Mouse (Mus musculus) liver, embryonic 15.5 days (tissue): ENCODE data around the gene Bbs9. TPM values are rescaled to one million over a fixed set of nuclear protein-coding genes. Genes with fewer than 3 reads are reported as not detected.

Experiments
- ATAC-seq: fragments of 200-750 bp; cut with Nextera tagmentation; 2 replicates; pipeline ENCODE4 v1.8.0; 2017; ENCODE audit warnings: moderate number of reproducible peaks, mild to moderate bottlenecking, moderate library complexity; ENCODE audit not compliant: insufficient read depth
- H3K27ac ChIP-seq: fragments of 300-500 bp; sonication (generic); replicated peaks from 2 replicates; pipeline ENCODE4 v1.5.1; 2015; ENCODE audit warnings: mild to moderate bottlenecking, inconsistent platforms
- H3K27me3 ChIP-seq: fragments of 300-500 bp; sonication (generic); 2 replicates; pipeline ENCODE4 v1.6.1; 2015; ENCODE audit warnings: mild to moderate bottlenecking, inconsistent platforms
- H3K36me3 ChIP-seq: fragments of 300-500 bp; sonication (generic); replicated peaks from 2 replicates; pipeline ENCODE4 v1.6.1; 2015; ENCODE audit warnings: moderate library complexity, mild to moderate bottlenecking, inconsistent platforms
- H3K4me1 ChIP-seq: fragments of 300-500 bp; sonication (generic); replicated peaks from 2 replicates; pipeline ENCODE4 v1.6.1; 2015; ENCODE audit warnings: inconsistent platforms
- H3K4me2 ChIP-seq: fragments of 300-500 bp; sonication (generic); 2 replicates; pipeline ENCODE4 v1.6.1; 2015; ENCODE audit warnings: moderate library complexity, mild to moderate bottlenecking, inconsistent platforms
- H3K4me3 ChIP-seq: fragments of 300-500 bp; sonication (generic); replicated peaks from 2 replicates; pipeline ENCODE4 v1.5.1; 2015; ENCODE audit warnings: mild to moderate bottlenecking, inconsistent platforms
- H3K9ac ChIP-seq: fragments of 300-500 bp; sonication (generic); 2 replicates; pipeline ENCODE4 v1.6.1; 2015; ENCODE audit warnings: moderate library complexity, mild to moderate bottlenecking, inconsistent platforms
- H3K9me3 ChIP-seq: fragments of 300-500 bp; sonication (generic); replicated peaks from 2 replicates; pipeline ENCODE4 v1.6.1; 2016; ENCODE audit warnings: inconsistent platforms
- WGBS: fragments of 180-500 bp; shearing (Covaris S2); methylation state at CpG from one replicate; pipeline ENCODE4 v1.1.7; 2015; ENCODE audit warnings: mixed read lengths; ENCODE audit not compliant: insufficient replicate concordance; 5-methylcytosine and 5-hydroxymethylcytosine counted together
- polyA plus RNA-seq: library from polyadenylated mRNA; unstranded; fragments of >200 nt; fragmentation: Nextera tagmentation; extraction: Ambion mirVana; gene quantifications from 2 replicates; pipeline ENCODE4 v1.2.1, GENCODE M21; 2015

Bbs9 gene
- polyA plus RNA-seq, 1 experiment from 2014 or later: 2.3 TPM

DNA sequence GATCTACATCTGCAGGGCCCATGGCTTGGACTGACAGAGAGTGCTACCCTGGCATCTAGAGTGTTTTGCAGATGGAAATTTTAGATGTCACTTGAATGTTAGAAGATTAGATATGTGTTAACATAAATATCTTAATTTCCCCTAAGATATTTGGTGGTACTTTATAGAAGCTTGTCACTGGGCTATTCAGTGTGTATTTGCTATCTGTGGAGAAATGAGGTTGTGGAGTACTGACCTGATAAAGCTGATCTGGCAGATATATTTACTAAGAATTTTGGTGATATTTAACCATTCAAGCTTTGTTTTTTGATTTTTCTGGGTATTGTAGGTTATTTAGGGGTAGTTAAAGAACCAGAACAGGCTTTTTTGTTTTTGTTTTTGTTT lies 276.0 kb downstream of the Bbs9 start:
- Histone ChIP-seq H3K27ac (no peak overlapping the region), H3K4me2 (no peak overlapping the region), H3K9me3 (no peaks in the 10 kb centered on the region), H3K9ac (no peak overlapping the region), H3K4me3 (no peak overlapping the region), H3K4me1 (no peaks in the 10 kb centered on the region), H3K36me3 (no peaks in the 10 kb centered on the region), H3K27me3 (no peaks in the 10 kb centered on the region)
- ATAC-seq: no peak

DNA sequence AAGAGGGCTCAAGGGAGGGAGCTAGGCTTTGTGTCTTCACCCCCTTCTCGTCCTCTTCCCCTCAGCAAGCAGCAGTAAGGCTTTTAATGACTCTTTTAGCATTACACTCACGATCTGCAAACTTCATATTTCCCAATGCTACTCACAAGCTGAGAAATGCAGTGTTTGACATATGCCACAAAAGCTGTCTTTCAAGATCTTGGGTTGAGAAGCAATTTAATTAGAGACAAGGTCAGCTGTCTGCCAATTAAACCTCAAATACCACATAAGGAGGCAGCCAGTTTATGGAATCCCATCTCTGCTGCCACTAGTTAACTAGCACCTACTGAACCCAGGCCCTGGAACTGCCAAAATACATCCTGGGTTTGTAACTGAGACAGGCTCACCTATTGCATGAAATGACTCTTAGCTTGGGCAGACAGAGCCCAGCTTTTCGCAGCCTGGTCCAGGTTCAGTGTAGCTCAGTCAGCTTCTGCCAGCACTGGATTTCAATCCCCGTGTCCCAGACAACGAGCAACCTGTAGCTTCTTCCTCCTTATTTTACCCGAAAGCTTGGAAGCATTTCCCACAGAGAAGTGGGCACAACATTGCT lies 278.7 kb downstream of the Bbs9 start:
- no peaks in the 10 kb centered on the region for H3K9me3 ChIP-seq
- no peaks in the 10 kb centered on the region for H3K27me3 ChIP-seq
- no peaks in the 10 kb centered on the region for H3K36me3 ChIP-seq
- no peak overlapping the region for H3K4me2 ChIP-seq
- H3K4me1 ChIP-seq: no peaks in the 10 kb centered on the region
- H3K4me3 ChIP-seq: no peak overlapping the region
- 57% methylated on average over 6 of the region's 6 CpGs for WGBS
- no peak overlapping the region for H3K9ac ChIP-seq
- H3K27ac ChIP-seq: no peak overlapping the region
- no peak for ATAC-seq

DNA sequence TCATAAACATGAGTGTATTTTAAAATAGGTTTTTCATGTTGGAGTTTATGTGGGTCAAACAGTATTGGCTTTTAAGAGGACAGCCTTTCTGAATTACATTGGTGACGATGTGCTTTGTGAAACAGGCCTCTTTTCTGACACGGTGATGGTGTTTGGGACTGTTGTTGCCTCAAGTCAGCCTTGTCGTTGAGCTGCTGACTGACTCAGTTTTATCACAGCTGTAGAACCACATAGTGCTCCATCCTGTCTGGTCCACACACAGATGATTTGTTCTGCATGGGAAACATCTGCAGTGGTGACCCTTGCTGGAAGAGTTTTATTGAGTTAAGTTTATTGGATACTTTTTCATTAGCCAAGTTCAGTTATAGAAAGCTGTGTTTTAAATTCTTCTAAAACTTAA lies 283.0 kb downstream of the Bbs9 start:
- no peaks in the 10 kb centered on the region for H3K9me3 ChIP-seq
- ATAC-seq: no peak
- H3K4me2 ChIP-seq: no peak overlapping the region
- no peak overlapping the region for H3K9ac ChIP-seq
- no peaks in the 10 kb centered on the region; the same call in 1 of the 2 replicates for H3K4me1 ChIP-seq
- no peak overlapping the region for H3K27ac ChIP-seq
- H3K27me3 ChIP-seq: no peaks in the 10 kb centered on the region
- WGBS: 63% methylated on average over 3 of the region's 3 CpGs
- H3K4me3 ChIP-seq: no peak overlapping the region
- no peaks in the 10 kb centered on the region for H3K36me3 ChIP-seq

DNA sequence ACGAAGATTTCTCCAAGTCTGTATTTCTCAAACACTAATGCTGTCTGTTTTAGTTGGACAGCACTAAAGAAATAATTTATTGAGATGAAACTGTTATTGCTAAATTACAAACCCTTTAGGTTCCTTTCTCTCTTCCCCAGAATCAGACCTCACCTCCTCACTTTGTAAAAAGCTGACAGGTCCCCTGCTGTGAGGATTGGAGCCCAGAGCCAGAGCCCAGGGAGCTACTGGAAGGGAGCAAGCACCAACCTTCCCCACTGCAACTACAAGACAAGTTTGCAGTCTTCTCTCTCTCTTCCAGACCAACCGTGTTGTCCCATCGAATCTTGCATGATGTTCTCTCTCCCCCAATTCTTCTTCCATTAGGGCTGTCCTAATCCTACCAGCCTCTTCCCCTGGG lies 283.7 kb downstream of the Bbs9 start:
- no peak overlapping the region for H3K9ac ChIP-seq
- no peaks in the 10 kb centered on the region for H3K9me3 ChIP-seq
- no peak overlapping the region for H3K4me2 ChIP-seq
- no peaks in the 10 kb centered on the region for H3K27me3 ChIP-seq
- H3K4me1 ChIP-seq: no peaks in the 10 kb centered on the region; the same call in 1 of the 2 replicates
- H3K36me3 ChIP-seq: no peaks in the 10 kb centered on the region
- no peak overlapping the region for H3K27ac ChIP-seq
- 43% methylated on average over 3 of the region's 3 CpGs for WGBS
- no peak for ATAC-seq
- H3K4me3 ChIP-seq: no peak overlapping the region

DNA sequence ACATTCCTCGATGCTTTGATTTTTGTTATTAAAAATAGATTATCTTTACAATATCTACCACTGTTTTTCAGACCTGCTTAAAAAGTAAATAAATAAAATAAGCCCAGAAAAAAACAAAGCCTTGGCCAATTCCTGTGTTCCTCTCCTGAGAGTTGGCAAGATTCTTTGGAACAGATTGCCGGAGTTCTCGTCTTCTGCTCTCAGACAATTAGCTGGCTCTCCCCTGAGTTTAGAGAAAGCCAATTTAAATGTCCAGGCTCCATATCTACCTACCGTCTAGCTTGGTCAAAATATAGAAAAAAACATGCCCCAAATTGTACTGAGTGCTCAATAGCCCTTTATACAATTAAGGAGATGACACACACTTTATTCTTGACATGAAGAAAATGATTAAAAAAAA lies 284.9 kb downstream of the Bbs9 start:
- 76% methylated on average over 4 of the region's 4 CpGs for WGBS
- Histone ChIP-seq H3K27me3 (no peaks in the 10 kb centered on the region), H3K36me3 (no peaks in the 10 kb centered on the region), H3K4me1 (no peaks in the 10 kb centered on the region; the same call in 1 of the 2 replicates), H3K4me3 (no peak overlapping the region), H3K9me3 (no peaks in the 10 kb centered on the region), H3K27ac (no peak overlapping the region), H3K4me2 (no peak overlapping the region), H3K9ac (no peak overlapping the region)
- ATAC-seq: no peak

DNA sequence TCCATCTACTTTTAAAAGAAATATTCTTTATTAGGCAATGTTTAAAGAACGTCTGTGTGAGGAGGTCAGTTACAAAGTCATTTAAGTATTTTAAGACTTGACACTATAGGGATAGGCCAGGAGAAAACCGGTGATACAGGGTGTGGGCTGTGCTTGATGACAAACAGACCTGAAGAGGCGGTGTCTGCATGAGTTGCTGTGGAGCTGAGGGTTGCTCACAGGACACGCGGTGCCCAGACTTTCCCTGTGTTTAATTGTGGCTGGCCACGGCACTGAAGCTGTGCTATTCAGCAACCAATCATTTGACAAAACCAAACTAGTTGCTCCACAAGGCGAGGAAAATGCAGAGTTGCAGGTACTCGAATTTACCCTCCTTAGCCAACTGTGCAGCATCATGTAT lies 286.0 kb downstream of the Bbs9 start:
- Histone ChIP-seq H3K4me1 (no peaks in the 10 kb centered on the region; the same call in 1 of the 2 replicates), H3K27me3 (no peaks in the 10 kb centered on the region), H3K4me3 (no peak overlapping the region), H3K9ac (no peak overlapping the region), H3K27ac (no peak overlapping the region), H3K9me3 (no peaks in the 10 kb centered on the region), H3K4me2 (no peak overlapping the region), H3K36me3 (no peaks in the 10 kb centered on the region)
- no peak for ATAC-seq
- WGBS: 72% methylated on average over 8 of the region's 8 CpGs

DNA sequence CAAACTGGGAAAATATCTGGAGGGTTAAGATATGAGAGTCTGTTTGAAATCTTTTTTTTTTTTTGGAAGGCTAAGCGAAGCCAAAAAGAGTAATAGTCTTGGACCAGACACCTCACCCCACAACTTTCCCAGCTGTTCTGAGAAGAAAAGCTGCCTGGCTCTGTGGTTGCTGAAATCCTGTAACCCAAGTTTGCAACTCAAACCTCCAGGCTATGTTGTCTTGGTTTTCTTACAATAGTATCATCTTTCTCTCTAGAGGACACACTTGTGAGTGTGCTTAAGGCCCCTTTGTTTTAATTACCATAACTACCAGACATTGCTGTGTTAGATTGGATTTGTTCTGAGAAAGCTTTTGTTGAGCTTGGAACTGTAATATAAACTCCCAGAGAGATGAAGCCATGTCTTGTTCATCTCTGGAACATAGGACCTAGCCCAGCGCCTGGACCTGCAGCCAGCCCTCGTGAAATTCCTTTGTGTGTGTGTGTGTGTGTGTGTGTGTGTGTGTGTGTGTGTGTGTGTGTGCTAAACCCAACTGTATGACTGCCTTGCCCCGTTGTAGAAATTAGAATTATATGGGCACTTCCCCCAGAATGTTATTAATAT lies 290.2 kb downstream of the Bbs9 start:
- H3K4me2 ChIP-seq: no peak overlapping the region
- H3K9me3 ChIP-seq: no peaks in the 10 kb centered on the region
- no peak overlapping the region for H3K9ac ChIP-seq
- no peak overlapping the region for H3K27ac ChIP-seq
- WGBS: 51% methylated on average over 4 of the region's 4 CpGs
- no peaks in the 10 kb centered on the region for H3K27me3 ChIP-seq
- no peaks in the 10 kb centered on the region; the same call in 1 of the 2 replicates for H3K4me1 ChIP-seq
- no peaks in the 10 kb centered on the region for H3K36me3 ChIP-seq
- ATAC-seq: no peak
- no peak overlapping the region for H3K4me3 ChIP-seq

DNA sequence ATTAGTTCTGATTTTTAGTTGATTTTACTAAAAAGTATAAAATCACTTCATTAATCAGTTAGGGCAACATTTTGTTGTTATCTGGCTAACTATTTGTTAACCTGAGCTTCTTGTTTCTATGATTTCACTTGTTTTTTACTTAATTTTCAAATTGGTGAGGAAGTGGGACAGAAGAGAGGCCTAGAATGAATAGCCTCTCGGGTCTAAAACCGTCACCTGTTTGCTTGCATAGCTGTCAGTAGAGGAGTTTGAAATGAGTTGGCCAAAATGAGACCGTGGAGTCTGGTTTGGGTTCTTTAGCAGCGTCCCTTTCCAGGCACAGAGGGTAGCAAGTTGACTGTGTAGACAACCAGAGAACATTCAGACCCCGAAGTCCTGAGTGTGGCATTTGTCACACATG lies 291.6 kb downstream of the Bbs9 start:
- Histone ChIP-seq H3K27ac (no peak overlapping the region), H3K4me2 (no peak overlapping the region), H3K36me3 (no peaks in the 10 kb centered on the region), H3K4me3 (no peak overlapping the region), H3K27me3 (no peaks in the 10 kb centered on the region), H3K9me3 (no peaks in the 10 kb centered on the region), H3K9ac (no peak overlapping the region), H3K4me1 (no peaks in the 10 kb centered on the region; the same call in 1 of the 2 replicates)
- WGBS: 65% methylated on average over 5 of the region's 5 CpGs
- ATAC-seq: no peak

DNA sequence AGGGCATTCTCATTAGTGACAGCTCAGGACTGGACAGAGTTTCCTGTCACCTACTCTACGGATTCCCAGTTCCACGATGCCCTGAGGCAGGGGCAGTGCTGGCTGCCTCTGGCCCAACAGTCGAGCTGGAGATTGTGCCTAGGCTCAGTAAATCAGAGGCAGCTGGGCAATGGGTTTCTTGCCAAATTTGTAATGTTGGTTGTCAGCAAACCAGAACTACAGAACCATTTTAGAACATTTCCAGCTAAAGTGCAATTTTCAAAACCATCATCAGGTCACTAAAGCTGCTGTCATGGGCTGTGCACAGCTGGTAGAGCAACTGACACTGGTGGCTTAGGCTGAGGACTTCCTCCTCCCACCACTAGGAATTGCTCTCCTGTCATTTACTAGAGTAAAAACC lies 292.3 kb downstream of the Bbs9 start:
- 64% methylated on average over 3 of the region's 3 CpGs for WGBS

DNA sequence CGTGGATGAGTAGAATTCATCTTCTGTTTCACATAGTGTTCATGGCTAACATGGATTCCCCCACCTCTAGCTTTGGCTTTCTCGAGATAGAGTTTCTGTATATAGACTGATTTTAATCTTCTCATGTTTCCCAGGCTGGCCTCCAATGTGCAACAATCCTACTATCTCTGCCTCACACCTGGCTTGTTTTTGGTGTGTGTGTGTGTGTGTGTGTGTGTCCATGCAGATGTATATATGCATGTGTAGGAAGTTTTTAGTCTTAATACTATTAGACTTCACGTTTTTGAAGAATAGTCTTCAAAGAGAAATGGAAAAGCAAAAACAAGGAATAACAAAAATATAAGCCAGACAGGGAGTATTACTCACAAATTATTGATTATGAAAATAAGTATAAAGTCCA lies 296.3 kb downstream of the Bbs9 start:
- no peak for ATAC-seq
- 49% methylated on average over 3 of the region's 3 CpGs for WGBS

More for the DNA sequence above, 292.3 kb downstream of the Bbs9 start:
- no peak overlapping the region for H3K4me2 ChIP-seq
- H3K4me1 ChIP-seq: no peaks in the 10 kb centered on the region
- H3K9me3 ChIP-seq: no peaks in the 10 kb centered on the region
- H3K27ac ChIP-seq: no peak overlapping the region
- no peaks in the 10 kb centered on the region for H3K27me3 ChIP-seq
- no peaks in the 10 kb centered on the region for H3K36me3 ChIP-seq
- ATAC-seq: no peak
- no peak overlapping the region for H3K4me3 ChIP-seq
- no peak overlapping the region for H3K9ac ChIP-seq

DNA sequence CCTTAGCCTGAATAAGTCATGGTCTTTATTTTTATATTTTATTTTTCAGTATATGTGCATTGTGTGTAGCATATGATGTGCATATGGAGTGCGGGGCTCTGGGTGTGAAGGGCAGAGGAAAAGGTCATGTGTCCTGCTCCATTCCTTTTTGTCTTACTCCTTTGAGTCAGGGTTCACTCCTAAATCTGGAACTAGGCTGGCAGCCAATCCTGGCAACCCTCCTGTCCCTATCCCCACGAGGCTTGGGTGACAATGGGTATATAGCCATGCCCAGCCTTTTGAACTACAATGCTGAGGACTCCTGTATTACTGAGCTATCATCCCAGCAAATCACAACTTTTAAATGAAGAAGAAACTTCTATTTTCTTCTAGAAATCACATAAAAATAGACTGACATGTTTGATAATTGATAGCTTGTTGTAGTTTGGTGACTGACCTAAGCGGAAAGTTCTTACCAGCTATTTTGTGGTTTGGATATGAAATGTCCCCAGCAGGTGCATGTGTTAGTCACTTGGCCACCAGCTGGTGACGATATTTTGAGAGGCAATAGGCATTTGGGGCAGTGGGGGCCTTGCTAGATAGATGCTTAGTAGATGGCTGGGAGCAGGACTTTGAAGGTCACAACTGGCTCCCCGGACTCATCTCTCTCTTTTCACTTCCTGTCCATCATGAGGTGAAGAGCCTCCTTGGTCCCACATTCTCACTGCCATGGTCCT lies 300.9 kb downstream of the Bbs9 start:
- WGBS: 59% methylated on average over 5 of the region's 5 CpGs
- ATAC-seq: no peak
- Histone ChIP-seq H3K4me2 (no peak overlapping the region), H3K36me3 (no peaks in the 10 kb centered on the region), H3K27ac (no peak overlapping the region), H3K9ac (no peak overlapping the region), H3K27me3 (no peaks in the 10 kb centered on the region), H3K4me3 (no peak overlapping the region), H3K4me1 (no peaks in the 10 kb centered on the region), H3K9me3 (no peaks in the 10 kb centered on the region)

More for the DNA sequence above, 296.3 kb downstream of the Bbs9 start:
- Histone ChIP-seq H3K27ac (no peak overlapping the region), H3K36me3 (no peaks in the 10 kb centered on the region), H3K27me3 (no peaks in the 10 kb centered on the region), H3K4me2 (no peak overlapping the region), H3K4me1 (no peaks in the 10 kb centered on the region), H3K9me3 (no peaks in the 10 kb centered on the region), H3K4me3 (no peak overlapping the region), H3K9ac (no peak overlapping the region)
